Mouse (Mus musculus) G1E (cell line): ENCODE data around the gene Shank2.

Source experiments
- CTCF ChIP-seq: IDR thresholded peaks from 2 replicates; pipeline ENCODE4 v1.5.1; 2012; ENCODE audit warnings: low read depth, low read length, inconsistent platforms, mixed read lengths
- GATA1 ChIP-seq: IDR thresholded peaks from 2 replicates; pipeline ENCODE4 v1.6.1; 2012; ENCODE audit warnings: borderline replicate concordance, low read length, inconsistent platforms, mixed read lengths
- TAL1 ChIP-seq: conservative IDR thresholded peaks from 2 replicates; pipeline ENCODE4 v1.6.1; 2012; ENCODE audit warnings: low read depth, low read length, inconsistent platforms, mixed read lengths

DNA sequence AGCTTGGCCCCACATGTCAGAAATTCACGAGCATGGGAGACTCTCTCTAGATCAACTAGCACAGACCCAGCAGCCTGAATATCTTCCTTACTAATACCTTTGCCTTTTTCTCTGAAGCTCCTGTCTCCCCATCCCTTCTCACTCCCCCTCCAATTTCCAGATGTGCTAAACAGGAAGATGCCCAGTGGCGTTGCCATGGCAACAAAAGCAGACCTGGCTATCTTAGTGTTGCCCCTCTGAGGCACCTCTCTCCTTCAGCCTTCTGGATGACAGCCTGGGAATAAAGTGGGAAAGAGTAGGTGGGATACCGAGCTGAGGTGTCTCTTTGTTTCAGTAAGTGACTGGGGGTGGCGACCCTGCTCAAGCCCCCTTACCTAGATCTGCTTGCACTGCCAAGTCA is 146.4 kb downstream of the Shank2 start:
- TF ChIP-seq CTCF (no peak), GATA1 (no peak), TAL1 (no peak)
